Mouse (Mus musculus): ENCODE results near the gene Rnasel.

DNA sequence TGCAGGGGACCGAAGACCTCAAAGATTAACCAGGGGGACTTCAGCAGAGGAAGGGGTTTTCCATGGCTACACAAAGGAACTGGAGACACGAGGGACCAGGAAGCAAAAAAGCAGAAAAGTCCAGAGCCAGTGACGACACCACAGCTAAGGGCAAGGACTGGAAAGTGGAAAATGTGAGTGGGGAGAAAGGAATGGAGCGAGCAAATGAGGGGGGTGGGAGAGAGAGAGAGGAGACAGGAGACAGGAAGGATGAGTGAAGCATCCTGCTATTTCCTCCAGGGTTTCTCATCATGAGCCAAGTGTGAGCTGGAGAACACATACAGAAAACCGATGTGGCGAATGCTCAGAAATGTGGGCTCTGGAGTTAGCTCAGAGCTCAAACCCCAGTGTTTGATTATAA is 13.1 kb upstream of the Rnasel start:
- TF ChIP-seq GATA1 (IDR thresholded peaks at IDR 0.05; ENCODE audit: low read length) (no peak), TAL1 (IDR thresholded peaks at IDR 0.05; ENCODE audit: low read length) (no peak)
